8 mouse cellular contexts compared by ENCODE assay signal in the genomic region with DNA sequence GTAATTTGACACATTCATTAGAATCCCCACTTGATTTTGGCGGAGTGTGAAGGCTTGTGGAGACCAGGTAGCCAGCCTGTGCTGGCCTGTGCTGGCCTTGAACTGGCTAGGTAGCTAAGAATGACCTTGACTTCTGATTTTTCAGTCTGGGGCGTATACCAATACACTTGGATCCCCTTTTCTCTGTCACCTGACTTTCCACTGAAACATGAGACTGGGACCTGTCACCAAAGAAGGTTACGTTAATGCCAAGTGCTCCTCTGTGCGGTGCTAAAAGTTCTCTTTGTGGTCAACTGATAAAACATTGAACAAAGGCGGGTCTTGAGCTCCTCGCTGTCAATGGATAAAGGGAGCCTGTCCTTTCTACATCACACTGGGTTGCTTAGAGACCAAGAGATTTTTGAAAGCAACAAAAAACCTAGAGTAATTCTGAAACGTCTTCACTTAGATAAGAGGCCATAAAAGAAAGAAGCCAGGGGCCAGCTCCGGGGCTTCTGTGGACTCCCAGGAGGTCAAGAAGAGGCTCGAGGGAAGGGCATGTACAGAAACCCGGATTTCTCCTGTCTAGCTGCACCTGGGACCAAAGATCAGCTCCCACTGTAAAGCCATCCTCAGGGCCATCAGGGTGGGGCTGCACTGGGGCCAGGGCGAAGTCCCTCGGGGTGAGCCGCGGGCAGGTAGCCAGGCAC.
DNase-seq lines count a peak whose midpoint lies in the region; ATAC-seq lines count a peak whose summit lies in the region.

No protein-coding gene starts in this region.

- no peak overlapping the region for H3K27ac ChIP-seq in embryonic facial prominence, embryonic 11.5 days (replicated peaks; ENCODE audit: low read depth, low read length)
- no peak overlapping the region for H3K27ac ChIP-seq in hindbrain, embryonic 16.5 days (ENCODE audit: low read depth, low read length)
- no peak overlapping the region for H3K27ac ChIP-seq in liver, embryonic 15.5 days (replicated peaks)

- DNase-seq in embryo, embryonic 10.5 days (ENCODE audit: low spot score): peak; percentile 45
- DNase-seq in embryo, embryonic 10 days (ENCODE audit: low spot score): no peak
- DNase-seq in embryonic facial prominence, embryonic 11.5 days (ENCODE audit: low spot score): no peak
- DNase-seq in right cerebral cortex, adult 2 months (ENCODE audit: low spot score in 2 of 2): no peak
- DNase-seq in left cerebral cortex, postnatal 10 days (ENCODE audit: extremely low spot score in 1 of 2, low spot score in 2 of 2): no peak
- DNase-seq in frontal cortex, postnatal 25 days (ENCODE audit: low spot score in 2 of 2): no peak

- H3K4me2 ChIP-seq in embryonic facial prominence, embryonic 11.5 days (ENCODE audit: low read depth, low read length): peak overlapping the region; percentile 79
- peak overlapping the region; percentile 82 for H3K4me2 ChIP-seq in hindbrain, embryonic 16.5 days (ENCODE audit: low read length)
- peak overlapping the region; percentile 56 for H3K4me2 ChIP-seq in liver, embryonic 15.5 days

- H3K9ac ChIP-seq in embryonic facial prominence, embryonic 11.5 days (replicated peaks; ENCODE audit: low read length): peak overlapping the region; percentile 53
- peak overlapping the region; percentile 59 for H3K9ac ChIP-seq in hindbrain, embryonic 16.5 days (ENCODE audit: low read depth, low read length)
- H3K9ac ChIP-seq in liver, embryonic 15.5 days: no peak overlapping the region

- 0 out of 2 replicates have a peak, but pooled peaks have one; percentile 3 for ATAC-seq in embryonic facial prominence, embryonic 11.5 days (replicated peaks; ENCODE audit: insufficient number of reproducible peaks, low FRiP score, low TSS enrichment, low read depth)
- no peak for ATAC-seq in hindbrain, embryonic 16.5 days
- ATAC-seq in liver, embryonic 15.5 days (ENCODE audit: insufficient read depth): no peak

- peak overlapping the region; percentile 26 for H3K4me3 ChIP-seq in embryonic facial prominence, embryonic 11.5 days (ENCODE audit: low read depth, low read length)
- H3K4me3 ChIP-seq in hindbrain, embryonic 16.5 days (ENCODE audit: low read length): peak overlapping the region; percentile 42
- H3K4me3 ChIP-seq in liver, embryonic 15.5 days (replicated peaks): peak overlapping the region; percentile 13

- no peaks in the 10 kb centered on the region; the same call in 1 of the 2 replicates for H3K4me1 ChIP-seq in embryonic facial prominence, embryonic 11.5 days (ENCODE audit: control insufficient read depth, insufficient read depth, low read length)
- H3K4me1 ChIP-seq in hindbrain, embryonic 16.5 days (ENCODE audit: control insufficient read depth, insufficient read depth, low read depth, low read length): peaks cover 16% of the 10 kb centered on the region
- H3K4me1 ChIP-seq in liver, embryonic 15.5 days (replicated peaks): peaks cover 13% of the 10 kb centered on the region

- H3K36me3 ChIP-seq in embryonic facial prominence, embryonic 11.5 days (replicated peaks; ENCODE audit: control insufficient read depth, insufficient read depth, low read depth, low read length): no peaks in the 10 kb centered on the region
- H3K36me3 ChIP-seq in hindbrain, embryonic 16.5 days (ENCODE audit: control insufficient read depth, insufficient read depth, low read length): no peaks in the 10 kb centered on the region
- H3K36me3 ChIP-seq in liver, embryonic 15.5 days (replicated peaks): no peaks in the 10 kb centered on the region

- H3K9me3 ChIP-seq in embryonic facial prominence, embryonic 11.5 days (replicated peaks; ENCODE audit: control insufficient read depth, low read length): no peaks in the 10 kb centered on the region
- no peaks in the 10 kb centered on the region for H3K9me3 ChIP-seq in hindbrain, embryonic 16.5 days (ENCODE audit: control insufficient read depth, low read length)
- no peaks in the 10 kb centered on the region for H3K9me3 ChIP-seq in liver, embryonic 15.5 days (replicated peaks)

- intact Hi-C loops in left cerebral cortex, postnatal 10 days (cut with DNase I): no loop called here

- WGBS in embryonic facial prominence, embryonic 11.5 days: 12% methylated on average over 14 of the region's 14 CpGs
- 17% methylated on average over 14 of the region's 14 CpGs for WGBS in hindbrain, embryonic 16.5 days
- WGBS in liver, embryonic 15.5 days (ENCODE audit: insufficient replicate concordance): 12% methylated on average over 14 of the region's 14 CpGs

- no peaks in the 10 kb centered on the region for H3K27me3 ChIP-seq in embryonic facial prominence, embryonic 11.5 days (ENCODE audit: control insufficient read depth, insufficient read depth, low read length)
- H3K27me3 ChIP-seq in hindbrain, embryonic 16.5 days (replicated peaks; ENCODE audit: control insufficient read depth, insufficient read depth, low read length): peaks cover 4% of the 10 kb centered on the region; the same call in 1 of the 2 replicates
- H3K27me3 ChIP-seq in liver, embryonic 15.5 days: no peaks in the 10 kb centered on the region
